Mouse (Mus musculus): ENCODE measurements around the gene Rhot2.

- no peak for TF ChIP-seq CTCF (IDR thresholded peaks at IDR 0.05; ENCODE audit: low read depth)
- TF ChIP-seq EP300 (IDR thresholded peaks at IDR 0.05; ENCODE audit: low read depth): no peak
Observed at GRCm38 (mm10) chr17:25866172-25866571, 21.5 kb upstream of the Rhot2 start.

All from liver, postnatal 0 days (tissue).